Mouse (Mus musculus) urinary bladder, adult 18-20 months (tissue): ENCODE results near the gene Tap1.
"Not testable (repeated sequence)": the region's sequence is repeated elsewhere in the genome, so short reads cannot be mapped to it uniquely, and the experiment has no call there.

Experiments used
- DNase-seq, 2 experiments: peaks; one replicate each; pipeline ENCODE4 v3.0.0; 2022; ENCODE audit warnings: low spot score in 2 of 2, mixed read lengths in 2 of 2

The Tap1 gene

GRCm38 (mm10) chr17:34204303-34205010 lies 17.1 kb downstream of the Tap1 start:
- DNase-seq, result peak; percentile 80 to 82

- DNase-seq, result no peak
Observed at GRCm38 (mm10) chr17:34205021-34205745, 17.8 kb downstream of the Tap1 start.

GRCm38 (mm10) chr17:34205746-34206176 lies 18.4 kb downstream of the Tap1 start:
- no peak for DNase-seq

- DNase-seq, result no peak
Observed at GRCm38 (mm10) chr17:34206731-34207130, 19.4 kb downstream of the Tap1 start.

GRCm38 (mm10) chr17:34207456-34207855 lies 20.1 kb downstream of the Tap1 start:
- no peak for DNase-seq

- no peak for DNase-seq
Observed at GRCm38 (mm10) chr17:34207866-34208265, 20.5 kb downstream of the Tap1 start.

GRCm38 (mm10) chr17:34208421-34208820 lies 21.1 kb downstream of the Tap1 start:
- no peak for DNase-seq

GRCm38 (mm10) chr17:34209680-34210079 lies 22.3 kb downstream of the Tap1 start:
- no peak for DNase-seq

- no peak for DNase-seq
Observed at GRCm38 (mm10) chr17:34210599-34210998, 23.2 kb downstream of the Tap1 start.

- no peak for DNase-seq
Observed at GRCm38 (mm10) chr17:34211746-34212365, 24.5 kb downstream of the Tap1 start.

- DNase-seq, result no peak
Observed at GRCm38 (mm10) chr17:34213936-34214335, 26.6 kb downstream of the Tap1 start.

- DNase-seq, result no peak
Observed at GRCm38 (mm10) chr17:34215176-34215575, 27.8 kb downstream of the Tap1 start.

GRCm38 (mm10) chr17:34217216-34217928 lies 30.0 kb downstream of the Tap1 start:
- DNase-seq, result no peak

- DNase-seq, result no peak
Observed at GRCm38 (mm10) chr17:34217986-34218385, 30.6 kb downstream of the Tap1 start.

- no peak for DNase-seq
Observed at GRCm38 (mm10) chr17:34218675-34219074, 31.3 kb downstream of the Tap1 start.

GRCm38 (mm10) chr17:34219096-34219495 lies 31.7 kb downstream of the Tap1 start:
- DNase-seq, result not testable (repeated sequence)

GRCm38 (mm10) chr17:34219801-34220200 lies 32.4 kb downstream of the Tap1 start:
- not testable (repeated sequence) for DNase-seq

GRCm38 (mm10) chr17:34220401-34220800 lies 33.0 kb downstream of the Tap1 start:
- DNase-seq, result not testable (repeated sequence)

GRCm38 (mm10) chr17:34224816-34225215 lies 37.5 kb downstream of the Tap1 start:
- no peak for DNase-seq

GRCm38 (mm10) chr17:34225426-34225825 lies 38.1 kb downstream of the Tap1 start:
- DNase-seq, result no peak

- not testable (repeated sequence) for DNase-seq
Observed at GRCm38 (mm10) chr17:34225911-34226310, 38.6 kb downstream of the Tap1 start.

GRCm38 (mm10) chr17:34230971-34231370 lies 43.6 kb downstream of the Tap1 start:
- not testable (repeated sequence) for DNase-seq
